Mouse (Mus musculus) midbrain, embryonic 11.5 days (tissue): ENCODE results near the gene Amotl2. TPM values are rescaled to one million over a fixed set of nuclear protein-coding genes. Genes with fewer than 3 reads are reported as not detected.

Source experiments
- ATAC-seq: fragments of 200-750 bp; cut with Nextera tagmentation; 2 replicates; pipeline ENCODE4 v1.8.0; 2017; ENCODE audit warnings: moderate TSS enrichment, moderate library complexity; ENCODE audit not compliant: low FRiP score
- DNase-seq: peaks from one replicate; pipeline ENCODE4 v3.0.0; 2015; ENCODE audit warnings: low spot score; ENCODE audit errors: missing footprints
- H3K27ac ChIP-seq: fragments of 300-500 bp; sonication (generic); 2 replicates; pipeline ENCODE4 v1.5.1; 2014; ENCODE audit warnings: low read depth, low read length
- H3K27me3 ChIP-seq: fragments of 300-500 bp; sonication (generic); 2 replicates; pipeline ENCODE4 v1.6.1; 2014; ENCODE audit warnings: mild to moderate bottlenecking, low read length, moderate library complexity, mixed read lengths; ENCODE audit not compliant: control insufficient read depth, insufficient read depth
- H3K36me3 ChIP-seq: fragments of 300-500 bp; sonication (generic); 2 replicates; pipeline ENCODE4 v1.6.1; 2014; ENCODE audit warnings: mild to moderate bottlenecking, low read length, moderate library complexity, mixed read lengths; ENCODE audit not compliant: control insufficient read depth, insufficient read depth
- H3K4me1 ChIP-seq: fragments of 300-500 bp; sonication (generic); 2 replicates; pipeline ENCODE4 v1.6.1; 2014; ENCODE audit warnings: low read length; ENCODE audit not compliant: control insufficient read depth, insufficient read depth
- H3K4me2 ChIP-seq: fragments of 300-500 bp; sonication (generic); 2 replicates; pipeline ENCODE4 v1.6.1; 2014; ENCODE audit warnings: mild to moderate bottlenecking, moderate library complexity
- H3K4me3 ChIP-seq: fragments of 300-500 bp; sonication (generic); 2 replicates; pipeline ENCODE4 v1.5.1; 2014; ENCODE audit warnings: low read depth, low read length
- H3K9ac ChIP-seq: fragments of 300-500 bp; sonication (generic); 2 replicates; pipeline ENCODE4 v1.6.1; 2014; ENCODE audit warnings: low read length
- H3K9me3 ChIP-seq: fragments of 300-500 bp; sonication (generic); 2 replicates; pipeline ENCODE4 v1.6.1; 2016; ENCODE audit warnings: low read length; ENCODE audit not compliant: control insufficient read depth
- WGBS: fragments of 180-500 bp; shearing (Covaris S2); extraction: QIAGEN DNeasy Blood & Tissue Kit; methylation state at CpG from one replicate; pipeline ENCODE4 v1.1.7; 2014; 5-methylcytosine and 5-hydroxymethylcytosine counted together
- polyA plus RNA-seq: library from polyadenylated mRNA; unstranded; fragments of >200 nt; fragmentation: Nextera tagmentation; extraction: Ambion mirVana; gene quantifications from 2 replicates; pipeline ENCODE4 v1.2.1, GENCODE M21; 2014

Amotl2 gene
- polyA plus RNA-seq, 1 experiment from 2014 or later: 58.0 TPM

DNA sequence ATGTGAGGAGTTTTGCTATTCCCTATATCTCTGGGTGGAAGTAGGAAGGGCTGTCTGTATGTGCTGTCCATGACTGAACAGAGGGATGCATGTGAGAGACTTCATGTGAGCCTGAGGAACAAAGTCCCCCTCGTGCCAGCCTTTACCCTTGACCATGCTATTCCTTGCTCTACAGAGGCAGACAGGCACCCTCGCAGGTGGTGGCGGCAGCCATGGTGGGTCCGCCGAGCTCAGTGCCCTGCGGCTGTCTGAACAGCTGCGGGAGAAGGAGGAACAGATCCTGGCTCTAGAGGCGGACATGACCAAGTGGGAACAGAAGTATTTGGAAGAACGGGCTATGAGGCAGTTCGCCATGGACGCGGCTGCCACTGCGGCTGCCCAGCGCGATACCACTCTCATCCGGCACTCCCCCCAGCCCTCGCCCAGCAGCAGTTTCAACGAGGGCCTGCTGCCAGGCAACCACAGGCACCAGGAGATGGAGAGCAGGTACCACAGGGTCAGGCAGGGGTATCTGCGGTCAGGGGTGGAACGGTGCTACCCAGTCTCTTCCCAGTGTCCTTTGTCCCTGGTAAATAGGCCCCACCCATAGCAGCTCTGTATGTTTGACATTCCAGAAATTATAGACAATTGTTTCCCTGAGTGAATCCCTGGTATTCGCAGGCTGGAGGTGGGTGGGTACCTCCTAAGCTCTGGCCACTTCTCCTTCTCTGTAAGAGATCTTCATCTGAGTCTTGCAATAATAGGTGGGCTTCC, 12.8 kb downstream of the Amotl2 start:
- ATAC-seq: no peak
- peaks cover 24% of the 10 kb centered on the region for H3K4me1 ChIP-seq
- no peaks in the 10 kb centered on the region for H3K9me3 ChIP-seq
- no peak overlapping the region for H3K4me3 ChIP-seq
- no peak overlapping the region for H3K27ac ChIP-seq
- WGBS: 93% methylated on average over 21 of the region's 21 CpGs
- no peak overlapping the region for H3K9ac ChIP-seq
- peaks cover 64% of the 10 kb centered on the region for H3K36me3 ChIP-seq
- DNase-seq: peak; percentile 4
- H3K4me2 ChIP-seq: no peak overlapping the region
- H3K27me3 ChIP-seq: no peaks in the 10 kb centered on the region

DNA sequence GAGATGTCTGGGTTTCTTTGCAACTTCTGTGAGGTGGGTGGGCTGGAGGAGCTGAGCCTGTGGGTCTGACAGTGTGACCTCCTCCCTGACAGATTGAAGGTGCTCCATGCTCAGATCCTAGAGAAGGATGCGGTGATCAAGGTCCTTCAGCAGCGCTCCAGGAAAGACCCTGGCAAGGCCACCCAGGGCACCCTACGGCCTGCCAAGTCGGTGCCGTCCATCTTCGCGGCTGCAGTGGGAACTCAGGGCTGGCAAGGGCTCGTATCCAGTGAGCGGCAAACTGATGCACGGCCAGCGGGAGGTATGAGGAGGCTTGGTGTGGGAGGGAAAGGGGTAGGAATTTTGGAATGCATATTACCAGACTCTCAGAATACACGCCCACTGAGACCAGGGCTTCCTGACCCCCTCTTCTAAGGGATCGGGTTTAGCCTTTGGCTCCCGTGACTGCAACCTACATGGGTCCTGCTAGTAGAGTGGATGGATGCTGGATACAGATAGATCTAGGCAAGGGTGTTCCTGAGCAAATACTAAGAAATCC, 13.5 kb downstream of the Amotl2 start:
- ATAC-seq (no peak), DNase-seq (peak; percentile 77)
- H3K4me2 ChIP-seq: no peak overlapping the region
- no peaks in the 10 kb centered on the region for H3K27me3 ChIP-seq
- H3K4me3 ChIP-seq: no peak overlapping the region
- H3K36me3 ChIP-seq: peaks cover 58% of the 10 kb centered on the region
- WGBS: 88% methylated on average over 14 of the region's 14 CpGs
- no peaks in the 10 kb centered on the region for H3K9me3 ChIP-seq
- no peak overlapping the region for H3K9ac ChIP-seq
- no peak overlapping the region for H3K27ac ChIP-seq
- H3K4me1 ChIP-seq: peaks cover 19% of the 10 kb centered on the region

DNA sequence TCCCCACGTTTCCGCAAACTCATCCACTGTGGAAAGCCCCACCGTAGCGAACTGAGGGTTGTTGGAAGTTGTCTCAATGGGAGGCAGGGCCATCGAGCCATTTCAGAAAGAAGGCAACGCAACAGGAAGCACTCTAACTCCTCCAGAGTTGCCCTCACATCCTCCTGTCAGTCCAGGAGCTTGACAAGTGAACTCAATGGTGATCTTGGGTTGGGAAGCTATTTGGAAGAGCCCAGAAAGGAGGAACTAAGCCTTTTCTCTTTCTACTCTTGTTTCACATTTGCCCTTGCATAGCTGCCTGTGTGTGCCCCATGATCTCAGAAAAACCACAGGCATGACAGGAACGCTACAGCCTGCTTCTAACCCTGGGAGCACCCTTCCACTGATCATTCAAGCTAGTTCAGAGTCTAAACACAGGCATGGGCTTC, 14.6 kb downstream of the Amotl2 start:
- H3K27ac ChIP-seq: no peak overlapping the region
- 85% methylated on average over 7 of the region's 7 CpGs for whole genome bisulfite sequencing
- H3K4me3 ChIP-seq: no peak overlapping the region
- no peaks in the 10 kb centered on the region for H3K9me3 ChIP-seq
- H3K4me2 ChIP-seq: no peak overlapping the region
- no peaks in the 10 kb centered on the region for H3K27me3 ChIP-seq
- no peak for ATAC-seq
- peak; percentile 78 for DNase-seq
- H3K36me3 ChIP-seq: peaks cover 53% of the 10 kb centered on the region
- no peak overlapping the region for H3K9ac ChIP-seq
- peaks cover 8% of the 10 kb centered on the region for H3K4me1 ChIP-seq

DNA sequence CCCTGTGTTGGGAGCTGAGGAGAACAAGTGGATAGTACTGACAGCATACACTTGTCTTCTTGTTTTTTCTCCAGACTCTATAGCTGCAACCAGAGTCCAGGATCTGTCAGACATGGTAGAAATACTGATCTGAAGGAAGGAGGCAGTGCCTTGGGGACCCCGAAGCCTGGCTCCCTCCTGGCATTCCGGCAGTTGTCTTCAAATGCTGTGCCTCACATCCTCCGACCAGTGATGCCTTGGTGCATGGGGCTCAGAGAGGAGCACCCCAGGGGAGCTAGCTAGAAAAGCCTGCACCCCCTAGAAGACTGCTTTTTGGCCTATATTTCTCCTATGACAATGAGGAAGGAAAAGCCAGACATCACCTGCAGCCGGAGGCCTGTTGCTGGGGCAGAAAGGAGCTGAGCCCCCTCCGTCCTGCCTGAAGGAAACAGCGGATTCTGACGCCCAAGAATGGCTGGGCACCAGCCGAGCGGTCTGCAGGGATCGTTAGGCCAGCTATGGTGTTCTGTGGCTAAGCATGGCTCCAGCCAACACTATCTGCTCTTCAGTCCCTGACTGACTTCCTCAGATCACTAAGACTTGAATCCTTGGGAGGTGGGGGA, 15.2 kb downstream of the Amotl2 start:
- peaks cover 2% of the 10 kb centered on the region for H3K4me1 ChIP-seq
- H3K9ac ChIP-seq: no peak overlapping the region
- ATAC-seq (no peak), DNase-seq (peak; percentile 78)
- H3K27me3 ChIP-seq: no peaks in the 10 kb centered on the region
- WGBS: 83% methylated on average over 10 of the region's 10 CpGs
- no peak overlapping the region for H3K27ac ChIP-seq
- no peak overlapping the region for H3K4me2 ChIP-seq
- H3K9me3 ChIP-seq: no peaks in the 10 kb centered on the region
- H3K36me3 ChIP-seq: peaks cover 53% of the 10 kb centered on the region
- no peak overlapping the region for H3K4me3 ChIP-seq

DNA sequence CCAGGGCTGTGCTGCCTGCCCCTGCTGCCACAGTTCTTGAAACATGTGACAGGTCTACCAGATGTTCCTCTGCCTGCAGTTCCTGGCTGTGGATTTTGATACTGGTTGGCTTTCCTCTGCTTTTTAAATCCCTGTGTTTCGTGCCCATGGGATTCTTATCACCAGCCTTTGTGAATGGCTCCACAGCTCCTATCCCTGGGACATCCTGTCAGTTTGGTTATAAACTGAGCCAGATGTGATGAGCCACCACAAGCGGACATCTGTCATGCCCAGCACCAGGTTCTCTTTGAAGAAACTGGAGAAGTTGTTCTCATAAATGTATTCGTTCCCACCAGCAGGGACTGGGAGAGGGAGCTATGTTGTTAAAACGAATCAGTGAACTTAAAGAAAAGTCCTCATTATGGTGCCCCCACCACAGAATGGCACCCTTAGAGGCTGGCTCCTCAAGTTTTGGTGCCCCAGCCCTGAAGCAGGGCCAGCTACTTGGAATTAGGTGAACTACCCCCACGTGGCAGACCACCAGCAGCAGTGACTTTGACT, 15.9 kb downstream of the Amotl2 start:
- H3K36me3 ChIP-seq: peaks cover 50% of the 10 kb centered on the region
- H3K27ac ChIP-seq: no peak overlapping the region
- H3K9ac ChIP-seq: no peak overlapping the region
- H3K4me3 ChIP-seq: no peak overlapping the region
- 72% methylated on average over 5 of the region's 5 CpGs for WGBS
- no peak overlapping the region for H3K4me2 ChIP-seq
- ATAC-seq (no peak), DNase-seq (peak; percentile 83)
- H3K27me3 ChIP-seq: no peaks in the 10 kb centered on the region
- no peaks in the 10 kb centered on the region for H3K9me3 ChIP-seq
- H3K4me1 ChIP-seq: no peaks in the 10 kb centered on the region; the same call in 1 of the 2 replicates

DNA sequence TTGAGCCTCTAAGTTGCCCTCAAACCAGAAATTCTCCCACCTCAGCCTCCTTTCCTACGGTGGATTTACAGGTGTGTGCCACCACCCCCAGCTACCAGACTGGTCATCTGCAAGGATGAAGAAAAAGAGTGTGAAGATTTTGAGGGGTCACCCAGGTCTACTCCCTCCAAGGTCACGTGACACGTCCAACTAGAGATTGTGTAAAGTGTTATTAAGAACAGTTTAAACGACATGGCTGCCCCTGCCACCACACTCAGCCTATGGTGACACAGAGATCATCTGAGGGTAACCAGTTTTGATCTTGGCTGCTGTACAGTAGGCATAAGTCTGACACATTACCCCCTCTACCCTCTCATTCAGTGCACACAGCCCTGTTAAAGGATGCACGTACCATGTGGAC, 17.0 kb downstream of the Amotl2 start:
- H3K9ac ChIP-seq: no peak overlapping the region
- H3K9me3 ChIP-seq: no peaks in the 10 kb centered on the region
- ATAC-seq (no peak), DNase-seq (no peak)
- H3K36me3 ChIP-seq: peaks cover 43% of the 10 kb centered on the region
- 92% methylated on average over 5 of the region's 5 CpGs for WGBS
- no peaks in the 10 kb centered on the region for H3K27me3 ChIP-seq
- no peak overlapping the region for H3K4me3 ChIP-seq
- H3K27ac ChIP-seq: no peak overlapping the region
- H3K4me2 ChIP-seq: no peak overlapping the region
- no peaks in the 10 kb centered on the region; the same call in 1 of the 2 replicates for H3K4me1 ChIP-seq

DNA sequence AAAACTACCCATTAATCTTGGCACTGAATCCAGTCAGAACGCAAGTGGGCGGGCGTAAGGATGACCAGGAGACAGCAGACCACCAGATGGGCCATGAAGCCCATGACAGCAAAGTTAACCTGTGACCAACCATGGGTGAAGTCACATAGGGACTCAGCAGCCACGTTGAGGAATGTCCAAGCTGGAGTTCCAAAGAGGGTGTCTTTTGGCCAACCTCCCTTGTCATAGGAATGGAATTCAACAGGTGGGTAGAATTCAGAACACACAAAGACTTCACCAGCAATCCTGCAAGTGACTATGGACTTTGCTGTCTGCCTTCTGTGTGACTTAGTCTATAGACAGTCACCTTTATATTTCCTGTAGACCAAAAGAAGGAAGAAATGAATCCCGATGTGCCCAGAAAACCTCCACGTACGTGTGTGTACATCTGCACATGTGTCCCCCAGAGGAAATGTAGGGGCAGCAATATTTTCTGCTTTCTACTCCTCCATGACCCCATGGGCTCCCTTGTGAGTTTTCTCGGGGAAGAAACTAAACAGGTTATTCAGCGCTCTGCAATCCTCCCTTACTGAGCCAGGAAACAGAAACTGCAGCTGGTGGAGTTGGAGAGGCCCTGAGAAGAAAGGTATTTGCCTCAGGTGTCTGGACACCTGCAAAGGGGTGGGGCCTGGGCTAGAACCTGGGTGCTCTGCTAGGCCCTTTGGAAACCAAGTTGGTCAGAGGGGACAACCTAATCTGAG, 17.7 kb downstream of the Amotl2 start:
- ATAC-seq (no peak), DNase-seq (peak; percentile 88)
- Histone ChIP-seq H3K36me3 (peaks cover 36% of the 10 kb centered on the region), H3K9me3 (no peaks in the 10 kb centered on the region), H3K27me3 (no peaks in the 10 kb centered on the region), H3K4me1 (no peaks in the 10 kb centered on the region; the same call in 1 of the 2 replicates), H3K9ac (no peak overlapping the region), H3K27ac (no peak overlapping the region), H3K4me2 (no peak overlapping the region), H3K4me3 (no peak overlapping the region)
- WGBS: 84% methylated on average over 9 of the region's 9 CpGs

DNA sequence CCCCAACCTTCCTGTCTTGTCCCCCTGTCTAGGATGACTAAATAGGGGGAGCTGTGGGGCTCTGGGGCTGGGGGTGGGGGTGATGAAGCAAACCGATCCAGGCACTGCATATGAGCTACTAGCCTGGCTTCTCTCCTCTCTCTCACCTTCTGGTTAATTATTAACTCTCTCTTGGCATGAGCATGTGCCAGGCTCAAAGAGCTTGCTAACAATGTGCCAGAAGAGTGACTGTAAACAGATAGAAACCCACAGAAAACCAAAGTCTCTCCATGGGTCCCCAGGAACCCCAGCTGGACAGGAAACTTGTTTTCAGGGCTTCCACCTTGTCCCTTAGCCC, 18.2 kb downstream of the Amotl2 start:
- WGBS: 68% methylated on average over 1 of the region's 1 CpGs
- no peak overlapping the region for H3K4me3 ChIP-seq
- H3K4me1 ChIP-seq: no peaks in the 10 kb centered on the region; the same call in 1 of the 2 replicates
- no peak overlapping the region for H3K27ac ChIP-seq
- peak; percentile 83 for DNase-seq
- H3K4me2 ChIP-seq: no peak overlapping the region
- H3K27me3 ChIP-seq: no peaks in the 10 kb centered on the region
- peaks cover 31% of the 10 kb centered on the region for H3K36me3 ChIP-seq
- no peaks in the 10 kb centered on the region for H3K9me3 ChIP-seq
- no peak overlapping the region for H3K9ac ChIP-seq
- no peak for ATAC-seq
